Mouse (Mus musculus): ENCODE measurements around the gene Nr1i3.

DNA sequence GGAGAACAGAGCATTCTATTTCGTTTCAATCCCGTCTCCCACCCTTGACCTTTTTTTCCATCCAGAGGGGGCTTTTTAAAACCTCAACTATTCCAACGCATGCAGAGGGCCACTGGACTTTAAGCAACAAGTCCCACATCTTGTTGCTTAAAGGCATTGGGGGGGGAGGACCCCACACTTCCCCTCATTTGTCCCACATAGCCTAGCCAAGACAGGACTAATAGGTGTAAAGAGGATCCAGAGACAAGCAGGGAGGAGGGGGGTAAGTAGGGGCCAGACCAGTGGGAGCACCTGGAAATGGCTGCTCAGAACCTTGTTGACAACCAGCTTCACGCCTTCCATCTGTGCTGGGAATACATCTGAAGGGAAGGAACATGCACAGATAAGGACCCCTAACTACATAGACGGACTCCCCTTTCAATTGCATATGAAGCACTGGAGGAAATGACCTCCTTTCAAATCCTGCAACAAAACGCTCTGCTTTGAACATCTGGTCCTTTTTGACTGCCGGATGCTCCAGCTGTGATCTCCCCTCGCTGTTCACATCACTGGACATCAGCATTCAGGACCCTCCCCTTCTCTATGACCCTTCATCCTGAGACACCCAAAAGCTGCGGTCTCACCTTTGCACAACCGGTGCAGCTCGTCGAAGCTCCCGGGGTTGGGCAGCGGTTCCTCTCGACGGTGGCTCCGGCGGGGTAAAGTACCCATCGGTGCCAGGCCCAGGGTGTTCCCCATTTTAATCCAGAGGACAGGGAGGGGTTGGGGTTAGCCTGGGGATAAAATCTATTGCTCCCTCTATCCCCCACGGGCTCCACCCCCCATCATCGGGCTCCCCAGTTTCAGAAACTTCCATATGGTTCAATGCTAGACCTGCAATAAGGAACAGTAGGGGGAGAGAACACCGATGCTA, 7.8 kb downstream of the Nr1i3 start:
- TF ChIP-seq CTCF (IDR thresholded peaks at IDR 0.05; ENCODE audit: borderline replicate concordance, insufficient read depth, low read depth, low read length) (no peak), POLR2A (IDR thresholded peaks at IDR 0.05; ENCODE audit: borderline replicate concordance, insufficient read depth, low read length) (no peak)

Measured in cerebellum, adult 2 months (tissue).